9 mouse cellular contexts compared by ENCODE assay signal in genomic region chr1:30584806-30585205, GRCm38 (mm10).
DNase-seq lines count a peak whose midpoint lies in the region; ATAC-seq and TF ChIP-seq lines count a peak whose summit lies in the region.
"Had no signal": no experiment of that assay in that cellular context is flagged by ENCODE, and none has a peak within 500 bp of the region (broad histone marks: within the 10 kb centered on the region; RNA-seq: fewer than 3 reads in every experiment).

No protein-coding gene starts in this region.

- no peak overlapping the region for H3K27ac ChIP-seq in ES-E14 (ENCODE audit: insufficient read depth, low read depth, low read length, poor library complexity, severe bottlenecking)
- no peak overlapping the region for H3K27ac ChIP-seq in forebrain, embryonic 16.5 days (ENCODE audit: low read length)
- H3K27ac ChIP-seq: lung, embryonic 15.5 days had no signal

- peak; percentile 56 for ATAC-seq in forebrain, embryonic 16.5 days
- 0 out of 2 replicates have a peak, but pooled peaks have one; percentile 43 for ATAC-seq in megakaryocyte, adult 5-6 weeks (ENCODE audit: poor library complexity, severe bottlenecking)

- no peak overlapping the region for H3K4me3 ChIP-seq in ES-E14 (ENCODE audit: insufficient read depth in 1 of 2, low read depth in 1 of 2, low read length in 2 of 2, poor library complexity in 1 of 2, severe bottlenecking in 1 of 2)
- no peak overlapping the region for H3K4me3 ChIP-seq in forebrain, embryonic 16.5 days (replicated peaks; ENCODE audit: low read length)
- H3K4me3 ChIP-seq: erythroblast, embryonic 14.5 days; lung, embryonic 15.5 days had no signal

- no peaks in the 10 kb centered on the region for H3K36me3 ChIP-seq in ES-E14 (ENCODE audit: control insufficient read depth, insufficient read depth, low read length, poor library complexity, severe bottlenecking)
- H3K36me3 ChIP-seq in forebrain, embryonic 16.5 days (ENCODE audit: control insufficient read depth, insufficient read depth), result no peaks in the 10 kb centered on the region
- H3K36me3 ChIP-seq: lung, embryonic 15.5 days had no signal

- H3K9me3 ChIP-seq in ES-E14 (ENCODE audit: control insufficient read depth, insufficient read depth, low read depth, low read length), result no peaks in the 10 kb centered on the region
- H3K9me3 ChIP-seq in forebrain, embryonic 16.5 days (ENCODE audit: control insufficient read depth, low read length), result no peaks in the 10 kb centered on the region
- H3K9me3 ChIP-seq: lung, embryonic 15.5 days had no signal

- no peaks in the 10 kb centered on the region for H3K27me3 ChIP-seq in forebrain, embryonic 16.5 days (replicated peaks; ENCODE audit: control insufficient read depth, insufficient read depth, low read length)
- H3K27me3 ChIP-seq: lung, embryonic 15.5 days had no signal

- DNase-seq in left cerebral cortex, adult 18-20 months (ENCODE audit: low spot score in 2 of 2), result peak; percentile 50 to 60
- no peak for DNase-seq in left cerebral cortex, adult 8-10 months (ENCODE audit: low spot score in 2 of 2)
- peak; percentile 31 for DNase-seq in ES-E14 (ENCODE audit: low read depth, low spot score)
- peak; percentile 60 for DNase-seq in brain, embryonic 18.5 days (ENCODE audit: low read depth, low spot score)
- no peak for DNase-seq in yolk sac, embryonic 10.5 days (ENCODE audit: low spot score)

- no peak overlapping the region for H3K9ac ChIP-seq in ES-E14 (ENCODE audit: insufficient read depth, low read depth, low read length, poor library complexity, severe bottlenecking)
- no peak overlapping the region for H3K9ac ChIP-seq in forebrain, embryonic 16.5 days (replicated peaks; ENCODE audit: low read depth, low read length)
- H3K9ac ChIP-seq: lung, embryonic 15.5 days had no signal

- in situ Hi-C loops in ES-E14 (cut with MboI; ENCODE audit: low sequenced_read_pairs in 2 of 2, unreplicated experiment in 2 of 2), result no loop called here

- no peak overlapping the region for H3K4me2 ChIP-seq in forebrain, embryonic 16.5 days (ENCODE audit: low read length)
- H3K4me2 ChIP-seq: lung, embryonic 15.5 days had no signal

- WGBS in forebrain, embryonic 16.5 days, result 2% methylated on average over 4 of the region's 4 CpGs

- H3K4me1 ChIP-seq in ES-E14 (ENCODE audit: control insufficient read depth in 2 of 2, insufficient read depth in 2 of 2, low read length in 2 of 2, poor library complexity in 1 of 2), result no peaks in the 10 kb centered on the region
- H3K4me1 ChIP-seq in forebrain, embryonic 16.5 days (replicated peaks; ENCODE audit: control insufficient read depth, insufficient read depth, low read length), result no peaks in the 10 kb centered on the region
- H3K4me1 ChIP-seq: lung, embryonic 15.5 days had no signal

TF ChIP-seq in ES-E14, 5 proteins besides CTCF, POLR2A, EP300 and RAD21:
- peak; percentile 80 for TF ChIP-seq ZC3H11A (IDR thresholded peaks at IDR 0.05; ENCODE audit: borderline replicate concordance, low read depth, low read length)
- TF ChIP-seq MAFK (IDR thresholded peaks at IDR 0.05; ENCODE audit: insufficient read depth, low read depth, low read length), result no peak

Comparison
In these comparisons a context has a peak if more than half of its experiments do, and no peak if none do; other contexts are left out.
1. DNase-seq: peak in left cerebral cortex, adult 18-20 months (2 of 2), ES-E14 (single experiment) and brain, embryonic 18.5 days (single experiment); none in left cerebral cortex, adult 8-10 months (0 of 2) and yolk sac, embryonic 10.5 days (single experiment).